In genomic region chr1:152810533-152811439, GRCm38 (mm10) we compare ENCODE assay signal across 13 mouse cellular contexts. TPM values are rescaled to one million over a fixed set of nuclear protein-coding genes. Genes with fewer than 3 reads are reported as not detected.
DNase-seq lines count a peak whose midpoint lies in the region; ATAC-seq and TF ChIP-seq lines count a peak whose summit lies in the region.
"Had no signal": no experiment of that assay in that cellular context is flagged by ENCODE, and none has a peak within 500 bp of the region (broad histone marks: within the 10 kb centered on the region; RNA-seq: fewer than 3 reads in every experiment).

No protein-coding gene starts in this region.

- 71% methylated on average over 13 of the region's 13 CpGs for WGBS in midbrain, embryonic 10.5 days
- WGBS in midbrain, embryonic 11.5 days: 63% methylated on average over 13 of the region's 13 CpGs
- WGBS in forebrain, postnatal 0 days: 40% methylated on average over 13 of the region's 13 CpGs

- no peak for TF ChIP-seq CTCF in forebrain, postnatal 0 days (IDR thresholded peaks at IDR 0.05; ENCODE audit: low read depth)

- no peak for ATAC-seq in midbrain, embryonic 11.5 days (ENCODE audit: low FRiP score)
- ATAC-seq in forebrain, postnatal 0 days: peak; percentile 44; the same call in 1 of the 2 replicates
- no peak for ATAC-seq in frontal cortex, adult (ENCODE audit: low TSS enrichment)

- no peaks in the 10 kb centered on the region for H3K27me3 ChIP-seq in midbrain, embryonic 10.5 days (ENCODE audit: low read depth, poor library complexity, severe bottlenecking)
- H3K27me3 ChIP-seq in midbrain, embryonic 11.5 days (ENCODE audit: control insufficient read depth, insufficient read depth, low read length): no peaks in the 10 kb centered on the region
- H3K27me3 ChIP-seq in forebrain, postnatal 0 days (ENCODE audit: insufficient read depth, low read length): no peaks in the 10 kb centered on the region
- H3K27me3 ChIP-seq: CH12.LX; limb, embryonic 12.5 days had no signal

- no peak overlapping the region for H3K9ac ChIP-seq in midbrain, embryonic 11.5 days (ENCODE audit: low read length)
- no peak overlapping the region for H3K9ac ChIP-seq in forebrain, postnatal 0 days
- H3K9ac ChIP-seq: limb, embryonic 12.5 days had no signal

- H3K27ac ChIP-seq in midbrain, embryonic 10.5 days (replicated peaks): 0 out of 2 replicates have a peak overlapping the region, but pooled peaks have one; percentile 28
- no peak overlapping the region for H3K27ac ChIP-seq in midbrain, embryonic 11.5 days (ENCODE audit: low read depth, low read length)
- H3K27ac ChIP-seq in forebrain, postnatal 0 days (ENCODE audit: low read depth, low read length): no peak overlapping the region
- H3K27ac ChIP-seq: left cerebral cortex, adult 2 months; limb, embryonic 12.5 days had no signal

- peaks cover 42% of the 10 kb centered on the region for H3K4me1 ChIP-seq in midbrain, embryonic 10.5 days
- H3K4me1 ChIP-seq in midbrain, embryonic 11.5 days (ENCODE audit: control insufficient read depth, insufficient read depth, low read length): no peaks in the 10 kb centered on the region; the same call in 1 of the 2 replicates
- no peaks in the 10 kb centered on the region for H3K4me1 ChIP-seq in forebrain, postnatal 0 days (ENCODE audit: insufficient read depth)

- peak; percentile 26 for DNase-seq in embryo, embryonic 10 days (ENCODE audit: low spot score)
- no peak for DNase-seq in embryo, embryonic 11 days
- DNase-seq in midbrain, embryonic 10.5 days (ENCODE audit: low spot score): no peak
- no peak for DNase-seq in midbrain, embryonic 11.5 days (ENCODE audit: low spot score, missing footprints)
- no peak for DNase-seq in forebrain, postnatal 0 days
- peak; percentile 68 for DNase-seq in retina, postnatal 1 day
- DNase-seq in frontal cortex, adult 2 months (ENCODE audit: extremely low spot score in 1 of 2, low spot score in 1 of 2): no peak
- DNase-seq: cerebellum, adult 2 months; lung, adult 2 months had no signal

- H3K36me3 ChIP-seq in midbrain, embryonic 10.5 days: no peaks in the 10 kb centered on the region
- no peaks in the 10 kb centered on the region for H3K36me3 ChIP-seq in midbrain, embryonic 11.5 days (ENCODE audit: control insufficient read depth, insufficient read depth, low read length)
- H3K36me3 ChIP-seq in forebrain, postnatal 0 days (ENCODE audit: insufficient read depth): no peaks in the 10 kb centered on the region
- H3K36me3 ChIP-seq: limb, embryonic 12.5 days had no signal

- H3K9me3 ChIP-seq in midbrain, embryonic 10.5 days (replicated peaks): no peaks in the 10 kb centered on the region
- no peaks in the 10 kb centered on the region for H3K9me3 ChIP-seq in midbrain, embryonic 11.5 days (ENCODE audit: control insufficient read depth, low read length)
- no peaks in the 10 kb centered on the region for H3K9me3 ChIP-seq in forebrain, postnatal 0 days (ENCODE audit: low read length)
- H3K9me3 ChIP-seq: limb, embryonic 12.5 days had no signal

- H3K4me3 ChIP-seq in midbrain, embryonic 10.5 days: no peak overlapping the region
- H3K4me3 ChIP-seq in midbrain, embryonic 11.5 days (ENCODE audit: low read depth, low read length): no peak overlapping the region
- H3K4me3 ChIP-seq in forebrain, postnatal 0 days (ENCODE audit: low read depth, low read length): no peak overlapping the region
- H3K4me3 ChIP-seq: left cerebral cortex, adult 2 months; limb, embryonic 12.5 days had no signal

- H3K4me2 ChIP-seq in midbrain, embryonic 11.5 days: no peak overlapping the region
- no peak overlapping the region for H3K4me2 ChIP-seq in forebrain, postnatal 0 days (ENCODE audit: low read depth)
- H3K4me2 ChIP-seq: limb, embryonic 12.5 days had no signal

RNA-seq across cellular contexts. Expression of gene Ncf2, which starts 10.8 kb away (rescaled TPM):
- polyA plus RNA-seq in midbrain, embryonic 10.5 days (2016; fragmentation: Nextera tagmentation; extraction: Ambion mirVana): 2.9 and 3.0 TPM in 2 replicates
- 2.6 and 3.3 TPM in 2 replicates for polyA plus RNA-seq in midbrain, embryonic 11.5 days (2014; fragmentation: Nextera tagmentation; extraction: Ambion mirVana)
- 2.3 and 4.1 TPM in 2 replicates for total RNA-seq in forebrain, postnatal 0 days (2014; rRNA removed)
- 1.9 and 2.0 TPM in 2 replicates for polyA plus RNA-seq in forebrain, postnatal 0 days (2015; fragmentation: Nextera tagmentation; extraction: Ambion mirVana)
- polyA plus RNA-seq in frontal cortex, adult 2 months (2012; rRNA removed): 4.8 and 6.6 TPM in 2 replicates

RNA-seq across cellular contexts. Expression of gene Arpc5, which starts 44.4 kb away (rescaled TPM):
- 207 and 235 TPM in 2 replicates for polyA plus RNA-seq in midbrain, embryonic 10.5 days (2016; fragmentation: Nextera tagmentation; extraction: Ambion mirVana)
- 284 and 314 TPM in 2 replicates for polyA plus RNA-seq in midbrain, embryonic 11.5 days (2014; fragmentation: Nextera tagmentation; extraction: Ambion mirVana)
- total RNA-seq in forebrain, postnatal 0 days (2014; rRNA removed): 301 and 341 TPM in 2 replicates
- 537 and 561 TPM in 2 replicates for polyA plus RNA-seq in forebrain, postnatal 0 days (2015; fragmentation: Nextera tagmentation; extraction: Ambion mirVana)
- polyA plus RNA-seq in frontal cortex, adult 2 months (2012; rRNA removed): 93.2 and 107 TPM in 2 replicates

RNA-seq across cellular contexts. Expression of gene Rgl1, which starts 44.6 kb away (rescaled TPM):
- polyA plus RNA-seq in midbrain, embryonic 10.5 days (2016; fragmentation: Nextera tagmentation; extraction: Ambion mirVana): 23.2 and 24.4 TPM in 2 replicates
- polyA plus RNA-seq in midbrain, embryonic 11.5 days (2014; fragmentation: Nextera tagmentation; extraction: Ambion mirVana): 23.2 and 24.0 TPM in 2 replicates
- 26.7 and 27.8 TPM in 2 replicates for total RNA-seq in forebrain, postnatal 0 days (2014; rRNA removed)
- 18.8 and 22.5 TPM in 2 replicates for polyA plus RNA-seq in forebrain, postnatal 0 days (2015; fragmentation: Nextera tagmentation; extraction: Ambion mirVana)
- 60.8 and 63.0 TPM in 2 replicates for polyA plus RNA-seq in frontal cortex, adult 2 months (2012; rRNA removed)

Comparison
In these comparisons a context has a peak if more than half of its experiments do, and no peak if none do; other contexts are left out.
1. DNase-seq: peak in embryo, embryonic 10 days (single experiment) and retina, postnatal 1 day (single experiment); none in embryo, embryonic 11 days (single experiment), midbrain, embryonic 10.5 days (single experiment), midbrain, embryonic 11.5 days (single experiment), forebrain, postnatal 0 days (single experiment) and frontal cortex, adult 2 months (0 of 2).